In the genomic region with DNA sequence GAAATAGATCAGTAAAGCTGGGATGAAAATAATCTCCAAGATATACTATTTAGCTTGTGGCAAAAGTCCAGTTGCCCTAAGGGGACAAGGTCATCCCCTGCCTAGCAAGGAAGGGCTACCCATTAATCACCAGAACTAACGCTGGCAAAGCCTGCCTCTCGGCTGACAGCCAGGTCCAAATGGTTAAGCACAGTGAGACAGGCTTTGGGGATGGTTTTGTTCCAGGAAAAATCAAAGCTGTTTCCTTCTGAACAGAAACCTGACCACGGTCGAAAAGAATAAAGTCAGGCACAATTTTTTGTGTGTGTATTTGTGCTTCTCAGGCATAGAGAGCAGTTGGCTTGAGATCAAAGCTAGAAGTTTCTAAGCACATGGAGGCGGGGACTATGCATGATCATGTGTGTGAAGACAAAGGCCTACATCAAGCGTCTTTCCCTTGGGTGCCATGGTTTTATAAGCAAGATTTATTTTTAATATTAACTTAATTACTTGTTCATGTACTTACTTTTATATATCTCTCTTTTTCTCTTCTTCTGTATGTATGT, we compare ENCODE assay signal across 16 mouse cellular contexts.
DNase-seq lines count a peak whose midpoint lies in the region; ATAC-seq and TF ChIP-seq lines count a peak whose summit lies in the region.
"Had no signal": no experiment of that assay in that cellular context is flagged by ENCODE, and none has a peak within 500 bp of the region (broad histone marks: within the 10 kb centered on the region; RNA-seq: fewer than 3 reads in every experiment).

No protein-coding gene starts in this region.

- TF ChIP-seq CTCF in gastrocnemius, adult 2 months (IDR thresholded peaks at IDR 0.05) = no peak

- no peak for TF ChIP-seq POLR2A in limb, embryonic 14.5 days (IDR thresholded peaks at IDR 0.05; ENCODE audit: borderline replicate concordance, extremely low read depth, insufficient read depth, insufficient read length)

- DNase-seq in embryonic facial prominence, embryonic 14.5 days (ENCODE audit: low spot score) = peak; percentile 77
- no peak for DNase-seq in embryonic facial prominence, embryonic 10.5 days (ENCODE audit: low spot score)
- peak; percentile 16 for DNase-seq in limb, embryonic 14.5 days (ENCODE audit: low spot score)
- no peak for DNase-seq in limb, embryonic 10.5 days (ENCODE audit: low spot score)
- DNase-seq in adrenal gland, adult 18-20 months (ENCODE audit: low spot score in 2 of 2) = peak; percentile 58 to 62
- DNase-seq in kidney, adult 8-10 months = peak; percentile 73 to 76
- DNase-seq in gastrocnemius, adult 2 months = no peak
- DNase-seq in spleen, adult 12 weeks (ENCODE audit: low spot score) = no peak
- DNase-seq: B cell, adult 2 months; heart, adult 2 months; heart, postnatal 14 days; thymus, postnatal 25 days had no signal

- no peak overlapping the region for H3K4me3 ChIP-seq in embryonic facial prominence, embryonic 14.5 days (ENCODE audit: low read depth, low read length)
- no peak overlapping the region for H3K4me3 ChIP-seq in embryonic facial prominence, embryonic 10.5 days
- H3K4me3 ChIP-seq in limb, embryonic 14.5 days (replicated peaks; ENCODE audit: low read length) = no peak overlapping the region
- no peak overlapping the region for H3K4me3 ChIP-seq in limb, embryonic 10.5 days
- no peak overlapping the region for H3K4me3 ChIP-seq in gastrocnemius, adult 2 months
- H3K4me3 ChIP-seq: heart, adult 2 months; limb, embryonic 15.5 days; lung, embryonic 15.5 days; stomach, embryonic 15.5 days had no signal

- intact Hi-C loops in gastrocnemius, adult 2 months (cut with DNase I) = no loop called here

- H3K9me3 ChIP-seq in embryonic facial prominence, embryonic 14.5 days (ENCODE audit: control insufficient read depth, low read length) = no peaks in the 10 kb centered on the region
- H3K9me3 ChIP-seq in embryonic facial prominence, embryonic 10.5 days = no peaks in the 10 kb centered on the region
- no peaks in the 10 kb centered on the region for H3K9me3 ChIP-seq in limb, embryonic 14.5 days (ENCODE audit: control insufficient read depth, low read length)
- H3K9me3 ChIP-seq in limb, embryonic 10.5 days (replicated peaks) = no peaks in the 10 kb centered on the region
- H3K9me3 ChIP-seq: limb, embryonic 15.5 days; lung, embryonic 15.5 days; stomach, embryonic 15.5 days had no signal

- H3K27me3 ChIP-seq in embryonic facial prominence, embryonic 14.5 days (replicated peaks; ENCODE audit: control insufficient read depth, insufficient read depth, low read length) = no peaks in the 10 kb centered on the region
- no peaks in the 10 kb centered on the region for H3K27me3 ChIP-seq in embryonic facial prominence, embryonic 10.5 days (replicated peaks; ENCODE audit: low read depth, poor library complexity, severe bottlenecking)
- no peaks in the 10 kb centered on the region for H3K27me3 ChIP-seq in limb, embryonic 14.5 days (ENCODE audit: control insufficient read depth, insufficient read depth, low read length)
- no peaks in the 10 kb centered on the region for H3K27me3 ChIP-seq in limb, embryonic 10.5 days (ENCODE audit: low read depth, poor library complexity, severe bottlenecking)
- H3K27me3 ChIP-seq: limb, embryonic 15.5 days; lung, embryonic 15.5 days; stomach, embryonic 15.5 days had no signal

- no peak overlapping the region for H3K27ac ChIP-seq in embryonic facial prominence, embryonic 14.5 days (replicated peaks; ENCODE audit: low read depth, low read length)
- H3K27ac ChIP-seq in embryonic facial prominence, embryonic 10.5 days (replicated peaks) = no peak overlapping the region
- H3K27ac ChIP-seq in limb, embryonic 14.5 days (replicated peaks; ENCODE audit: low read depth, low read length) = no peak overlapping the region
- no peak overlapping the region for H3K27ac ChIP-seq in limb, embryonic 10.5 days
- H3K27ac ChIP-seq in gastrocnemius, adult 2 months = no peak overlapping the region
- H3K27ac ChIP-seq: heart, adult 2 months; limb, embryonic 15.5 days; lung, embryonic 15.5 days; stomach, embryonic 15.5 days had no signal

- no peaks in the 10 kb centered on the region for H3K4me1 ChIP-seq in embryonic facial prominence, embryonic 14.5 days (ENCODE audit: control insufficient read depth, insufficient read depth, low read length)
- H3K4me1 ChIP-seq in embryonic facial prominence, embryonic 10.5 days = no peaks in the 10 kb centered on the region
- no peaks in the 10 kb centered on the region for H3K4me1 ChIP-seq in limb, embryonic 14.5 days (ENCODE audit: control insufficient read depth, insufficient read depth, low read length)
- H3K4me1 ChIP-seq in limb, embryonic 10.5 days = no peaks in the 10 kb centered on the region
- H3K4me1 ChIP-seq: limb, embryonic 15.5 days; stomach, embryonic 15.5 days had no signal

- H3K4me2 ChIP-seq in embryonic facial prominence, embryonic 14.5 days (ENCODE audit: low read depth, low read length) = no peak overlapping the region
- H3K4me2 ChIP-seq in limb, embryonic 14.5 days (replicated peaks; ENCODE audit: low read depth, low read length, severe bottlenecking) = no peak overlapping the region
- H3K4me2 ChIP-seq: limb, embryonic 15.5 days; lung, embryonic 15.5 days; midbrain, embryonic 11.5 days; stomach, embryonic 15.5 days had no signal

- H3K36me3 ChIP-seq in embryonic facial prominence, embryonic 14.5 days (ENCODE audit: control insufficient read depth, insufficient read depth, low read length) = no peaks in the 10 kb centered on the region
- no peaks in the 10 kb centered on the region for H3K36me3 ChIP-seq in embryonic facial prominence, embryonic 10.5 days (replicated peaks)
- H3K36me3 ChIP-seq in limb, embryonic 14.5 days (ENCODE audit: control insufficient read depth, insufficient read depth, low read length) = no peaks in the 10 kb centered on the region
- no peaks in the 10 kb centered on the region for H3K36me3 ChIP-seq in limb, embryonic 10.5 days
- H3K36me3 ChIP-seq: limb, embryonic 15.5 days; lung, embryonic 15.5 days; stomach, embryonic 15.5 days had no signal

- WGBS in embryonic facial prominence, embryonic 14.5 days = 49% methylated on average over 6 of the region's 6 CpGs
- 80% methylated on average over 6 of the region's 6 CpGs for WGBS in embryonic facial prominence, embryonic 10.5 days
- whole genome bisulfite sequencing in limb, embryonic 14.5 days = 51% methylated on average over 6 of the region's 6 CpGs
- WGBS in limb, embryonic 10.5 days = 77% methylated on average over 6 of the region's 6 CpGs

- no peak for ATAC-seq in embryonic facial prominence, embryonic 14.5 days (ENCODE audit: low read depth)
- ATAC-seq in limb, embryonic 14.5 days (ENCODE audit: low FRiP score, low read depth) = no peak

- no peak overlapping the region for H3K9ac ChIP-seq in embryonic facial prominence, embryonic 14.5 days (ENCODE audit: low read depth, low read length)
- H3K9ac ChIP-seq in limb, embryonic 14.5 days (ENCODE audit: low read depth, low read length, severe bottlenecking) = no peak overlapping the region
- H3K9ac ChIP-seq: limb, embryonic 15.5 days; lung, embryonic 15.5 days; stomach, embryonic 15.5 days had no signal

Comparison
In these comparisons a context has a peak if more than half of its experiments do, and no peak if none do; other contexts are left out.
1. DNase-seq: peak in embryonic facial prominence, embryonic 14.5 days (single experiment), limb, embryonic 14.5 days (single experiment), adrenal gland, adult 18-20 months (2 of 2) and kidney, adult 8-10 months (2 of 2); none in embryonic facial prominence, embryonic 10.5 days (single experiment), limb, embryonic 10.5 days (single experiment), gastrocnemius, adult 2 months (single experiment) and spleen, adult 12 weeks (single experiment).